Mouse (Mus musculus) CH12.LX (cell line): Measurements from ENCODE around the gene Gpx7.

ENCODE experiments used
- CTCF ChIP-seq, 2 experiments: IDR thresholded peaks in 1 of 2; conservative IDR thresholded peaks in 1 of 2; 2 replicates each; pipeline ENCODE4 v1.5.1; 2011 to 2012; ENCODE audit warnings: low read depth in 2 of 2, low read length in 2 of 2, improper control_type of control experiment in 1 of 2, inconsistent platforms in 1 of 2, mild to moderate bottlenecking in 1 of 2, moderate library complexity in 1 of 2
- EP300 ChIP-seq: IDR thresholded peaks from 2 replicates; pipeline ENCODE4 v1.6.1; 2011; ENCODE audit warnings: low read length, improper control_type of control experiment

- TF ChIP-seq EP300, result no peak
- no peak for TF ChIP-seq CTCF (conservative IDR thresholded peaks at IDR 0.05 in 1 of 2, IDR thresholded peaks at IDR 0.05 in 1 of 2; ENCODE audit: low read depth in 2 of 2, low read length in 2 of 2)
Observed at GRCm38 (mm10) chr4:108379476-108379875, 27.3 kb downstream of the Gpx7 start.
